Mouse (Mus musculus): ENCODE data around the gene Eng.

Gene Eng

GRCm38 (mm10) chr2:32709521-32710137, 63.2 kb downstream of the Eng start:
- no peak for DNase-seq (ENCODE audit: extremely low spot score, low spot score)

GRCm38 (mm10) chr2:32710425-32710824, 64.0 kb downstream of the Eng start:
- no peak for DNase-seq (ENCODE audit: extremely low spot score, low spot score)

- no peak for DNase-seq (ENCODE audit: extremely low spot score, low spot score)
Measured at GRCm38 (mm10) chr2:32711301-32712056, 65.1 kb downstream of the Eng start.

- peak; percentile 65 for DNase-seq (ENCODE audit: extremely low spot score, low spot score)
Measured at GRCm38 (mm10) chr2:32712108-32712551, 65.7 kb downstream of the Eng start.

GRCm38 (mm10) chr2:32712586-32712933, 66.2 kb downstream of the Eng start:
- peak; percentile 97 for DNase-seq (ENCODE audit: extremely low spot score, low spot score)

GRCm38 (mm10) chr2:32712934-32713817, 66.8 kb downstream of the Eng start, which contains the start of gene Cdk9:
Cdk9 (minus strand) TSS chr2:32713076.
- DNase-seq (ENCODE audit: extremely low spot score, low spot score): peak; percentile 94

GRCm38 (mm10) chr2:32714117-32714986, 68.0 kb downstream of the Eng start:
- no peak for DNase-seq (ENCODE audit: extremely low spot score, low spot score)

- DNase-seq (ENCODE audit: extremely low spot score, low spot score): no peak
Measured at GRCm38 (mm10) chr2:32714987-32715425, 68.6 kb downstream of the Eng start.

GRCm38 (mm10) chr2:32718761-32719160, 72.4 kb downstream of the Eng start:
- no peak for DNase-seq (ENCODE audit: extremely low spot score, low spot score)

GRCm38 (mm10) chr2:32720053-32720452, 73.7 kb downstream of the Eng start:
- no peak for DNase-seq (ENCODE audit: extremely low spot score, low spot score)

- DNase-seq (ENCODE audit: extremely low spot score, low spot score): no peak
Measured at GRCm38 (mm10) chr2:32720681-32721229, 74.4 kb downstream of the Eng start, which contains the start of gene Sh2d3c. Sh2d3c (plus strand) TSS chr2:32721055.

GRCm38 (mm10) chr2:32722046-32722445, 75.7 kb downstream of the Eng start:
- DNase-seq (ENCODE audit: extremely low spot score, low spot score): no peak

- DNase-seq (ENCODE audit: extremely low spot score, low spot score): no peak
Measured at GRCm38 (mm10) chr2:32722581-32722980, 76.2 kb downstream of the Eng start.

- DNase-seq (ENCODE audit: extremely low spot score, low spot score): no peak
Measured at GRCm38 (mm10) chr2:32724149-32724548, 77.8 kb downstream of the Eng start.

- DNase-seq (ENCODE audit: extremely low spot score, low spot score): no peak
Measured at GRCm38 (mm10) chr2:32724832-32725790, 78.7 kb downstream of the Eng start.

GRCm38 (mm10) chr2:32727435-32727834, 81.0 kb downstream of the Eng start:
- DNase-seq (ENCODE audit: extremely low spot score, low spot score): peak; percentile 88

GRCm38 (mm10) chr2:32728463-32728862, 82.1 kb downstream of the Eng start:
- DNase-seq (ENCODE audit: extremely low spot score, low spot score): no peak

- no peak for DNase-seq (ENCODE audit: extremely low spot score, low spot score)
Measured at GRCm38 (mm10) chr2:32729547-32729946, 83.2 kb downstream of the Eng start.

- DNase-seq (ENCODE audit: extremely low spot score, low spot score): peak; percentile 72
Measured at GRCm38 (mm10) chr2:32730854-32731253, 84.5 kb downstream of the Eng start.
